Mouse (Mus musculus) frontal cortex, postnatal 10 days (tissue): Measurements from ENCODE around the gene Pgbd5.

Experiments
- DNase-seq, 2 experiments: peaks; one replicate each; pipeline ENCODE4 v3.0.0; 2022; ENCODE audit warnings: low spot score in 2 of 2, mixed read lengths in 1 of 2

Gene Pgbd5

DNA sequence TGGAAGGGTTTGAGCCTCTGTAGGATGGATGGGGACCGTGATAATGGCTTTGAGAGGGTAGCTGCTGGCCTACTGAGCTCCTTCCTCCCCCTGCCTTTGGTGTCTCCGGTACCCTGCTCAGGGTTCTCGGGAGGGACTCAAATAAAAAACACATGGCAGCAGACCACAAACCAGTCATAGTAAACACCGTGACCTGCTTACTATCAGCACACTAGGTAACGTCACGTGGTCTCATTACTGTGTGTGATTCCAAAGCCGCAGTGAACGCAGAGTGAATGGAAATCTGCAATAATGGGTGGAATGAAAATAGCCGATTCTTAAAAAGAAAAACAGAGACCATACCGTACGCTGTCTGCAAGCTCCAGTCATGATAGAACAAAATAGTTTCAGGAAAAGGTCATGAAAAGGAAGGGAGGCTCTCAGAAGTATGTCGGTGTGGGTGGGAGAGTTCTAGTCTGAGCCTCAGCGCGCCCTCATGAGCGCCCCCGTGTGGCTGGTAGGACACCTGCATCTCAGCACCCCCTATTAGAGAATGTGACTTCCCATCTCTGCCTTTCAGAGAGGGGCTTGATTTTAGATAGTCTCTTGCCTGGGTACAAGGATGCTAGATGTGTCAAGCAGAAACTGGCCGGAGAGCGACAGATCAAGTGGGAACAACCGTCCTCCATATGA lies 92.5 kb downstream of the Pgbd5 start:
- peak in 1 of 2 experiments; percentile 62 for DNase-seq

DNA sequence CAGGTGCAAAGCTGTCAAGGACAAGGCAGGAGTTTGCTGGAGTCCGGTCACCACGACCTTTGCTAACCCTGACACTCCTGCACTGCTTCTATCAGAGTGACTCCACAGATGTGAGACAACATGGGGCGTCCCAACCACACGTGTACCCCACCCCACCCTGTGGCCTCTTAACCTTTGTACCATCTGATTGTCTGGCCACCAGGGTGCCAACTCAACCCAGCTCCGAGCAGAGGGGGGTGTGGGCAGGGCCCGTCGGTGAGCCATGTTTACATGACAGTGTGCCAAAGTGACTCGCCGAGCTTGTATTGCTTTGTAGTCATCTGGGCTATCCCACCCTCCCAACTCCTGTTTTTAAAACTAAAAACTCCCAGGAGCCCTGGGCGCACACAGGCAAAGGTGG lies 94.4 kb downstream of the Pgbd5 start:
- no peak for DNase-seq

DNA sequence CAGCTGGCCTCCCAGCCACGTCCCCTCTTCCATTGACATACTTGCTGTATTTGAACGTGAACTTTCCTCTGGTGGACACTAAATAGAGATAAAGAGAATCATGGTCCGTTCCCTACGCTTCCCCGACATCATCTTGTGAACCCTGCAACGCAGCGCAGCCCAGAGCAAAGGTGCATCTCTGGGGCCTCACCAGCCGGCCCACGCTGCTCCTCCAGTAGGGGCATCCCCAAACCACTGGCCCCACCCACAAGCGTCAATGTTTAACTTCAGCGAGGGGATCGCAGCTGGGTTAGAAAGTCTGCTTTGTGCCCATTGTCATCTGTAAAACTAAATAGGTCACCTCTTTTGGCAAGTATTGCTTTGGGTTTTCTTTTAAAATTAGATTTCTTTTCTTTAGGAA lies 95.5 kb downstream of the Pgbd5 start:
- DNase-seq, result no peak

DNA sequence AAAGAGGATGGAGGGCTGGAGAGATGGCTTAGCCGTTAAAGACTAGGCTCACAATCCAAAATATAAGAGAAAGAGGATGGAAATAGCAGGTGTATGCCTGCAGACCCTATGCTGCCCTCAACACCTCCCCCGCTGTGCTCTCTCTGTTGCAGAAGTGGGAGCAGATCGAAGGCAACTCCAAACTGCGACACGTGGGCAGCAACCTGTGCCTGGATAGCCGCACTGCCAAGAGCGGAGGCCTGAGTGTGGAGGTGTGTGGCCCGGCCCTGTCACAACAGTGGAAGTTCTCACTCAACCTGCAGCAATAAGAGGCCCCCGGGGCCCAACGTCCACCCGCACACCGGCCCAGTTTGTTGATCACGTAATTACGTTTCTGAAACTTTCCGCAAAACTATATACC lies 96.3 kb downstream of the Pgbd5 start:
- no peak for DNase-seq

DNA sequence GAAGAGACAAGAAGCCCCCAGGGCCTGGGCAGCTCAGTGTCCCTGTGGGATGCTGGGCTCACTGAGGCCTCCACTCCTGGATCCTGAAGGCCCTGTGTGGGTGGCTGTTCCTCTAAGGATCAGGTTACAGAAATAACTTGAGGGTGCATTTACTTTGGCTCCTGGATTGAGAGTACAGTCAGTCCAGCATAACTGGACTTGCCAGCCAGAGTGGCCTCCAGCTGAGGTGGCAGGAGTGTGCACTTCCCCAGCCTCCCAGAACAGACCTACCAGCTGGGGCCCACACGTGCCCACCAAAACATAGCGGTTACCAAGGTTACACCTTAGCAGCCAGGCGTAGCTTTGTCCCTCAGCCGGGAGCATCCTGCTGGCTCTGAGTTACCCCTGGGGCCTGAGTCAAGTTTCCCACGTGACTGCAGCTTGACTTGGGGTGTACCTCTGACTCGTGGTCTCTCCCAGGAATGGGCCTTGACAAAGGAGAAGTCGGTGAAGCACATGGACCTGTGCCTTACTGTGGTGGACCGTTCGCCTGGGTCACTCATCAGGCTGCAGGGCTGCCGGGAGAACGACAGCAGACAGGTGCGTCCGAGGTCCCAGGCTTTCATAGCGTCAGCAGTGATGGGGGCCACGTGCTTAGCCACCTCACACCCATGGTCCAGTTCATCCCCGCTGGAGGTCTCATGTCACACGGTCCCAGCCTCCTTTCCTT lies 98.9 kb downstream of the Pgbd5 start:
- no peak for DNase-seq

DNA sequence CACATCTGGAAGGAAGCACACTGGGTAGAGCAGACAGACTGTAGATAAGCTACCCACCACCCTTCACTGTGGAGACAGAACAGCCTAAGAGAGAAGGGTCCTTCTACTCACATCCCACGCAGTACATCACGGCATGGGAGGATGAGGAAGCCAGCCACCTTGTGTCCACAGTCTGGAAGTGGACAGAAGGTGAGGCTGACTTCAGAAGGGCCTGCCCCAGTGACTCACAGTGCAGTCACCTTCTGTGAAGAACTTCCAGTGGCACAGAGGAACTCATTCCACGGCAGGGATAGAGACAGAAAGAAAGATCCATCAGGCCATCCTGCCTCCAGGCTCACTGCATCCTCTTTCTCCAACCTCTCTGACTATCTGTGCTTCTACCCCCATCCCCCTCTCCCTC lies 99.7 kb downstream of the Pgbd5 start:
- no peak for DNase-seq

DNA sequence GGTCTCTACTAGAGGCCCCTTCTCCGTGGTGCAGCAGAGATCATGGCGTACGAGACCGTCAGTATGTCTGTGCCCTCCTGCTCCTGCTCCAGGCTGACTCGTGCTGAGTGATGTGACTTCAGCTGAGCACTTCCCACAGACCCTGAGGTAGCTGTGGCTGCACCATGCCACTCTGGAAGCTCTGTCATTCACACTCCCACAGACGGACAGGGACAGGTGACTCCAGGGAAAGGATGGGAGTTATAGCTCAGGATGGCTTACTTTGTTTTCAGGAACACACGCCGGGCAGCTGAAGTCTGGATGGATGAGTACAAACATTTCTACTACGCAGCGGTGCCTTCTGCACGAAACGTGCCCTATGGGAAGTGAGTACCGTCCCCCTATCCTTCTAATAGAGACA lies 103.2 kb downstream of the Pgbd5 start:
- DNase-seq, result no peak

DNA sequence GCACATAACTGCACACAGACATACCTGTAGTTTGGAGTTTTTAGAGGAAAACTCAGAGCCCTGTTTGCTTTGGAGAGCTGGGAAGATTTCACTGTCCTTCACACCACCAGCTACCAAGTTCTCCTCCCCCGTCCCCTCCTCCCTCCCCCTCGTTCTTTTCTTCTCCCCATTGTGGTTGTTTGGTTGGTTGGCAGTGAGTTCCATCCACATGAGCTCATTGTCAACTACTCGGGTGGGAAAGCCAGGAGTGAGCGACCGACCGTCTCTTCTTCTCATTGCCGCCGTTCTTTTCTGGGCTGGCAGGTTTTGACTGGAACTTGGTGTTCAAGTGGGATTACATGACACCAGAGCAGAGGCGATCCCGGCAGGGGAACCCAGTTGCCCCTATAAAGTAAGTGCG lies 107.8 kb downstream of the Pgbd5 start:
- no peak for DNase-seq

DNA sequence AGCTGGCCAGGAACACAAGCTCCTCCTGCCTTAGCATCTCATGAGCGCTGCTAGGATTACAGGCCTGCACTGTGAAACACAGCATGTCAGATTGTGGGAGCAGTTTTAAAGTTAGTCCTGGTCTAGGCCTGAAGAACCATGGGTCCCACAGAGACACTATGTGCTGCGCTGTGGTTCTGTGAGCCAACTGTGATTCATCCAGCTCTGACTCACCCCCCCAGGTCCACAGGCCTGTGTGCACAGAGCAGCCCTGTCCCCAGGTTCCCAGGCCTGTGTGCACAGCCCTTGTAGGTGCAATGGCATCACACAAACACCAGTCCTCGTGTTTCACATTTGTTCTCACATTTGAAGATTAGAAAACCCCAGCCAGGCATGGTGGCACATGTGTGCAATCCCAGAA lies 108.4 kb downstream of the Pgbd5 start:
- DNase-seq, result no peak

DNA sequence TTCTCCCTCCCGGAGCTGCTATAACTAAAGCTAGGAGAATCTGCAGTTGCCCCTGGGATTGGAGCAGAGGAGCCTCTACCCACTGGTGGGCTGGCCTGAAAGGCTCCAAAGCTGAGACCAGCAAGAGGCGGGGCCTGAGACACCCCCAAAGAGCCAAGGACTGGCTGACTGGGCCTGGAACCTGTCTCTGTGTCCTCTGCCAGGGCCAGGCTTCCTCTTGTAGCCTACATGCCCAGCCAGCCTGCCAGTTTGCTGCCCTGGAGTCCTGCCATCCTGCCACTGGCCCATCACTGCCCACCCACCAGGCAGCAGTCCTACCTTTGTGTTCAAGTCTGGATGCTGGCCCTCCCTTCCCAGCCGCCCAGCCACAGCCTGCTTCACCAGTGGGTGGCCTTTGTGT lies 109.0 kb downstream of the Pgbd5 start:
- DNase-seq, result peak in 1 of 2 experiments; percentile 47

DNA sequence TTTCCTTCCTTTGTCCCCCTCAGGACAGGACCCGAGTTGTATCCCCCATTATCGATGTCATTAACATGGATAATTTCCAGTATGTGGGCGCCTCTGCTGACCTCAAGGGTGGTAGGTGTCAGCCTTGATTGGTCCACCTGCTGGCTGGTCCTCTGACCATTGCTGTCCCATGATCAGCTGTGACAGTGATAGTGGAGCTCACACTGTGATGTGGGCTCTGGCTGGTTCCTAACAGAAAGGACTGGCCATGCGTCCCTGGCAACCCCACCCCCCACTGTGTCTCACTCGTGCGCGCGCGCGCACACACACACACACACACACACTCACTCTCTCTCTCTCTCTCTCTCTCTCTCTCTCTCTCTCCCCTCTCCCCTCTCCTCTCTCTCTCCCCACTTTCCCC lies 109.8 kb downstream of the Pgbd5 start:
- no peak for DNase-seq

DNA sequence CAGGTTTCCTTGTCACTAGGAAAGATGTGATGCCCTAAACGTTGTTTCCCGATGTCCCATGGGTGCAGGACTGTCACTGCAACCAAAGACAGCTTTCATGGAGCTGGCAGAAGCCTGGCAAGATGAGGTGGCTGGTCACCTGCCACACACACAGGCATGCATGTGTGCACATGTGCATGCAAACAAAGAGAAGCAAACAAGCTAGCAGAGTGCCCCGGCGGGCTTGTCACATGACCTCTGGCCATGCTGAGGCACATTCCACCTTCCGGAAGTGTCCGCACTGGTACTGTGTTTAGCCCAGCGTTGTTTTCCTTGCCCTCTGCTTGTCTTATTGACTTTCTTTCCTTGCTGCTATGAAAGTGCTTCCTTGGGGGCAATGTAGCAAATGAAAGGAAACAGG lies 111.2 kb downstream of the Pgbd5 start:
- DNase-seq, result no peak

DNA sequence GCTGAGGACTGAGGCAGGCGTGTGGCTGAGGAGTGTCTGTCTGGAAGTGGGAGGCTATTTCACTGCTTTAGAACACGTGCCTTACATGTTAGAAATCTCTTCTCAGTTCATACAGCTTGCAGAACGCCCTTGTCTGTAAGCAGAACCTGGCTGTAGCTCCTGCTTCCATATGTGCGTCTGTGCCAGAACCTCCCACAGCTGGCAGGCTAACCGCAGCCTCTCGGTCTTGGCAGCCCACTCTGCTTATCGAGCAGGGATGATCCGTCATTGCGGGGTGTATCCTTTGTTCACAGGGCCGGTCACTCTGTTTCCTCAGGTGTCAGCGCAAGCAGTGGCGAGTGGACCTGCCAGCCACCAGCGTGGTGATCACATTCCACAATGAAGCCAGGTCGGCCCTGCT lies 116.1 kb downstream of the Pgbd5 start:
- DNase-seq, result no peak

DNA sequence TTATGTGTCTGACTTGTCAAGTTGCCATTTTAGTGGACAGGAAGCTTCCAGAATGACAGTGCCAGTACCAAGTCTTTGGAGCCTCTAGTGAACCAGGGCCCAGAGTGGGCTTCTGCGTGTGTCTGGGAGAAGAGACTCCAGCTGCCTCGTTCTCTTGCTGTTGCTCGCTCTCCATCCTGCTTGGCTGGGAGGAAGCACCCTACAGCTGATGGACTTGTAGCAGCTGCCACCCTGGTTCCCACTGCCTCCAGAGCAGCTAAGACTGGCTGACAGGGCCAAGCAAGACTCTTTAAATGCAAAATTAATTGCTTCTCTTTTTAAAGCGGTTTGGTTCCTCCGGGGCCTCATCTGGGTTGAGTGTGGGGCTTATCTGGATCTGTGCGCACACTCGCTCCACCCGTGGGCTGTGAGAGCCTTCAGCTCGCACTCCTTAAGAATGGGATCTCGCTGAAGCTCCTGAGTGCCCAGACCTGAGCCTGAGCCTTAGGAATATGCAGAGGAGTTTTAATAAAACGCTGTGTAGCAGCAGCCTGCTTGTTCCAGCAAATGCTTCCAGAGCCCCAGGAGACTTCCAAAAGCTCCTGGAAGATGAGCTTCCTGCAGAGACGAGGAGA lies 118.1 kb downstream of the Pgbd5 start:
- DNase-seq, result no peak

DNA sequence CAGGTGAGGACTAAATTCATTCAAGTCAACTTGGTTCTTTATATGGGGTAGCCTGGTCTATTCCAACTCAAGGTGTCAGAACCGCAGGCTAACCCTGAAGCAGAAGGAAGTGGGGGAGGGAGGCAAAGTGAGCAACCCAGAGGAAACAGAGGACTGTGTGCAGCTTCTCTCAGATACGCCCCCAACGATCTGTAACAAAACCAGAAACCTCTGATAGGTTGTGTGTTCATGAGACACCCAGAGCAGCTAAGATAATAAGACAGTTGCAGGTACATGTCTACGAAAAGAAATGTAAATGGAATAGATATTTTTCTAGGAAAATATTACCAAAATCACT lies 120.2 kb downstream of the Pgbd5 start:
- no peak for DNase-seq
